Mouse (Mus musculus) skeletal muscle tissue, postnatal 0 days (tissue): ENCODE data around the gene Syde1. TPM values are rescaled to one million over a fixed set of nuclear protein-coding genes. Genes with fewer than 3 reads are reported as not detected.

Source experiments
- polyA plus RNA-seq: library from polyadenylated mRNA; unstranded; fragments of >200 nt; fragmentation: Nextera tagmentation; extraction: Ambion mirVana; gene quantifications from 2 replicates; pipeline ENCODE4 v1.2.1, GENCODE M21; 2015

Gene Syde1
- polyA plus RNA-seq, result 7.8 and 7.9 TPM in 2 replicates

GRCm38 (mm10) chr10:78591406-78592328 is at the start of gene Syde1:
TSS of gene Syde1 (minus strand) at chr10:78591964.

GRCm38 (mm10) chr10:78617974-78618373 is 26.2 kb upstream of the Syde1 start, which contains the start of gene Olfr1357:
TSS of gene Olfr1357 (minus strand) at chr10:78618074.

DNA sequence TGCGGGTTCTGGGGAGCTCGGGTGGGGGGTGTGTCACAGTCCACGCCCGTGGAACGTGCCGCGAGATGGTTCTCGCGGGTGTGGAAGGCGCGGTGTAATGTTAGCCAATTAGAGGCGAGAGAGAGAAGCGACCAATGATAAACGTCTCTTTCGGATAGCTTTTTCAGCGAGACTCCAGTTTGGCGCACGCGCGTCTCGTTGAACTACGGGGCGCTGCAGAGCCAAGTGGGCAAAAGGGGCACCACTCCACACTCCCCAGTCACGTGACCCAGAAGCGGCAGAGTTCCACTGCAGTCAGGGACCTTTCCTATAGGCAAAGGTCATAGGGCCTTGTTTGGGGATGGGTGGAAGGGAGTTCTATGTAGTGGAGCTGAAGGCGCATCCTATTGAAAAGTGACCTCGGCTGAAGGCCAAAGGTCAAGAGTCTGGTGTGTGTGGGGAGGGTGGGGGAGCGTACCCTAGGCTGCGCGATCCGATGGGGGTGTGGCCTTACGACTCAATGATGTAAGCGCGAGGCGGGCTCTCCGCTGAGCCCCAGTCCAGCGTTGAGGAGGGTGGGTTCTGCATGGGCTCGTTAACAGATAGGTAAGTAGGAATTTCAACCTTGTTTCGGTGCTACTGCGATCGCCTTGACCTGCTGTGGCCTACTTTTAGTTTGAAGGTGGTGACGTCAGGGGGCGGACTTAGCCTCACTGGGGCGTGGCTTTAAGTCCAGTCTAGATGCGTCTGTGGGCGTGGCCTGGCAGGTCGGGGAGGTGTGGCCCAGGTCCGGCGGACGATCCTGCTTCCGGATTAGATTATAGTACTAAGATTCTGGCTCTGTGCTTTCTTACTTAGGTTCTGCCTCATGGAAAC is 17.3 kb downstream of the Syde1 start, which contains the start of gene Ilvbl:
Ilvbl (plus strand) TSS at position 97 of the 855 bp plus-strand sequence.

Other genes with a start within 250 kb of the Syde1 start
- gene Agpat3, start 239.5 kb downstream of the Syde1 start, polyA plus RNA-seq, result 259 and 271 TPM in 2 replicates
- gene Rrp1, start 178.9 kb downstream of the Syde1 start, polyA plus RNA-seq, result 154 and 160 TPM in 2 replicates
- 158 and 190 TPM in 2 replicates for gene Cstb, start 166.3 kb downstream of the Syde1 start, polyA plus RNA-seq
- 3.8 and 4.7 TPM in 2 replicates for gene Pdxk, start 127.0 kb downstream of the Syde1 start, polyA plus RNA-seq
- not detected in 2 replicates for gene Olfr1358, start 74.5 kb downstream of the Syde1 start, polyA plus RNA-seq
- 51.2 and 51.8 TPM in 2 replicates for gene Ilvbl, start 17.6 kb downstream of the Syde1 start, polyA plus RNA-seq
- not detected in 2 replicates for gene Olfr1357, start 26.1 kb upstream of the Syde1 start, polyA plus RNA-seq
- gene Casp14, start 126.3 kb upstream of the Syde1 start, polyA plus RNA-seq, result 8.4 TPM in 1 of 2 replicates, not detected in the other
- gene Ccdc105, start 161.1 kb upstream of the Syde1 start, polyA plus RNA-seq, result not detected in 2 replicates
- 0.24 and 0.53 TPM in 2 replicates for gene Slc1a6, start 188.5 kb upstream of the Syde1 start, polyA plus RNA-seq